Mouse (Mus musculus) hindbrain, embryonic 16.5 days (tissue): ENCODE data around the gene Faf2. TPM values are rescaled to one million over a fixed set of nuclear protein-coding genes. Genes with fewer than 3 reads are reported as not detected.

Experiments used
- ATAC-seq: fragments of 200-750 bp; cut with Nextera tagmentation; 2 replicates; pipeline ENCODE4 v1.8.0; 2017; ENCODE audit warnings: moderate TSS enrichment, moderate library complexity
- H3K27ac ChIP-seq: fragments of 300-500 bp; sonication (generic); 2 replicates; pipeline ENCODE4 v1.5.1; 2014; ENCODE audit warnings: low read depth, mild to moderate bottlenecking, control low read depth, low read length, moderate library complexity
- H3K27me3 ChIP-seq: fragments of 300-500 bp; sonication (generic); replicated peaks from 2 replicates; pipeline ENCODE4 v1.6.1; 2014; ENCODE audit warnings: low read length; ENCODE audit not compliant: control insufficient read depth, insufficient read depth
- H3K36me3 ChIP-seq: fragments of 300-500 bp; sonication (generic); 2 replicates; pipeline ENCODE4 v1.6.1; 2014; ENCODE audit warnings: mild to moderate bottlenecking, low read length, moderate library complexity, mixed read lengths; ENCODE audit not compliant: control insufficient read depth, insufficient read depth
- H3K4me1 ChIP-seq: fragments of 300-500 bp; sonication (generic); 2 replicates; pipeline ENCODE4 v1.6.1; 2014; ENCODE audit warnings: low read depth, low read length; ENCODE audit not compliant: control insufficient read depth, insufficient read depth
- H3K4me2 ChIP-seq: fragments of 300-500 bp; sonication (generic); 2 replicates; pipeline ENCODE4 v1.6.1; 2014; ENCODE audit warnings: mild to moderate bottlenecking, low read length, control low read depth, moderate library complexity
- H3K4me3 ChIP-seq: fragments of 300-500 bp; sonication (generic); 2 replicates; pipeline ENCODE4 v1.5.1; 2014; ENCODE audit warnings: mild to moderate bottlenecking, low read length, control low read depth, moderate library complexity
- H3K9ac ChIP-seq: fragments of 300-500 bp; sonication (generic); 2 replicates; pipeline ENCODE4 v1.6.1; 2014; ENCODE audit warnings: low read depth, mild to moderate bottlenecking, control low read depth, low read length, moderate library complexity
- H3K9me3 ChIP-seq: fragments of 300-500 bp; sonication (generic); 2 replicates; pipeline ENCODE4 v1.6.1; 2014; ENCODE audit warnings: mild to moderate bottlenecking, low read length, moderate library complexity; ENCODE audit not compliant: control insufficient read depth
- WGBS: fragments of 180-500 bp; shearing (Covaris S2); extraction: QIAGEN DNeasy Blood & Tissue Kit; methylation state at CpG from one replicate; pipeline ENCODE4 v1.1.7; 2014; 5-methylcytosine and 5-hydroxymethylcytosine counted together
- polyA plus RNA-seq: library from polyadenylated mRNA; unstranded; fragments of >200 nt; fragmentation: Nextera tagmentation; extraction: Ambion mirVana; gene quantifications from 2 replicates; pipeline ENCODE4 v1.2.1, GENCODE M21; 2015

Faf2 gene
- polyA plus RNA-seq, 1 experiment from 2014 or later: 61.9 TPM

GRCm38 (mm10) chr13:54585831-54586230 lies 35.8 kb upstream of the Faf2 start:
- peaks cover 9% of the 10 kb centered on the region for H3K4me1 ChIP-seq
- 93% methylated on average over 11 of the region's 11 CpGs for WGBS
- no peak overlapping the region for H3K9ac ChIP-seq
- no peaks in the 10 kb centered on the region for H3K9me3 ChIP-seq
- no peak for ATAC-seq
- H3K27me3 ChIP-seq: no peaks in the 10 kb centered on the region
- H3K36me3 ChIP-seq: peaks cover 15% of the 10 kb centered on the region
- no peak overlapping the region for H3K4me2 ChIP-seq
- no peak overlapping the region for H3K4me3 ChIP-seq
- no peak overlapping the region for H3K27ac ChIP-seq

GRCm38 (mm10) chr13:54589414-54589995 lies 32.1 kb upstream of the Faf2 start:
- Histone ChIP-seq H3K27ac (peak overlapping the region; percentile 60), H3K9me3 (no peaks in the 10 kb centered on the region), H3K9ac (peak overlapping the region; percentile 72), H3K27me3 (no peaks in the 10 kb centered on the region), H3K4me1 (peaks cover 21% of the 10 kb centered on the region), H3K4me3 (peak overlapping the region; percentile 92), H3K36me3 (peaks cover 3% of the 10 kb centered on the region), H3K4me2 (peak overlapping the region; percentile 62)
- peak; percentile 7; the same call in 1 of the 2 replicates for ATAC-seq
- WGBS: 2% methylated on average over 24 of the region's 24 CpGs

- peak within 1 kb of the TSS; percentile 94 for H3K27ac ChIP-seq
- H3K9ac ChIP-seq: peak within 1 kb of the TSS; percentile 89
- no peaks in the 10 kb centered on the region for H3K9me3 ChIP-seq
- peaks cover 2% of the 10 kb centered on the region for H3K36me3 ChIP-seq
- peak; percentile 97 for ATAC-seq
- peak within 1 kb of the TSS; percentile 76 for H3K4me2 ChIP-seq
- H3K27me3 ChIP-seq: no peaks in the 10 kb centered on the region
- peaks cover 21% of the 10 kb centered on the region for H3K4me1 ChIP-seq
- peak within 1 kb of the TSS; percentile 92 for H3K4me3 ChIP-seq
- WGBS: under 1% methylated on average over 49 of the region's 51 CpGs
These were observed 31.3 kb upstream of the Faf2 start, which contains the start of the genes Nop16 and Higd2a for GRCm38 (mm10) chr13:54589996-54590951. Gene Nop16, minus strand, starts transcription at chr13:54590090. Gene Higd2a, plus strand, starts transcription at chr13:54590207.

- Histone ChIP-seq H3K27me3 (no peaks in the 10 kb centered on the region), H3K4me1 (peaks cover 25% of the 10 kb centered on the region), H3K9me3 (no peaks in the 10 kb centered on the region), H3K4me2 (peak overlapping the region; percentile 76), H3K9ac (no peak overlapping the region), H3K36me3 (peaks cover 2% of the 10 kb centered on the region; the same call in 1 of the 2 replicates), H3K27ac (no peak overlapping the region), H3K4me3 (peak overlapping the region; percentile 92; the same call in 1 of the 2 replicates)
- WGBS: 94% methylated on average over 8 of the region's 8 CpGs
- no peak for ATAC-seq
These were observed 29.7 kb upstream of the Faf2 start for GRCm38 (mm10) chr13:54591776-54592356.

GRCm38 (mm10) chr13:54593617-54594016 lies 28.0 kb upstream of the Faf2 start:
- Histone ChIP-seq H3K4me2 (no peak overlapping the region), H3K27me3 (no peaks in the 10 kb centered on the region), H3K4me3 (no peak overlapping the region), H3K4me1 (peaks cover 25% of the 10 kb centered on the region), H3K27ac (no peak overlapping the region), H3K36me3 (peaks cover 13% of the 10 kb centered on the region), H3K9ac (no peak overlapping the region), H3K9me3 (no peaks in the 10 kb centered on the region)
- ATAC-seq: no peak
- WGBS: 82% methylated on average over 11 of the region's 11 CpGs

GRCm38 (mm10) chr13:54596107-54596690 lies 25.4 kb upstream of the Faf2 start:
- Histone ChIP-seq H3K4me2 (no peak overlapping the region), H3K27ac (0 out of 2 replicates have a peak overlapping the region, but pooled peaks have one; percentile 12), H3K4me3 (no peak overlapping the region), H3K36me3 (peaks cover 15% of the 10 kb centered on the region), H3K9ac (peak overlapping the region; percentile 22; the same call in 1 of the 2 replicates), H3K9me3 (no peaks in the 10 kb centered on the region), H3K27me3 (no peaks in the 10 kb centered on the region), H3K4me1 (peaks cover 14% of the 10 kb centered on the region)
- 85% methylated on average over 8 of the region's 8 CpGs for WGBS
- ATAC-seq: no peak

GRCm38 (mm10) chr13:54596870-54597269 lies 24.7 kb upstream of the Faf2 start:
- H3K9ac ChIP-seq: no peak overlapping the region
- peaks cover 15% of the 10 kb centered on the region for H3K36me3 ChIP-seq
- H3K27ac ChIP-seq: no peak overlapping the region
- H3K9me3 ChIP-seq: no peaks in the 10 kb centered on the region
- peaks cover 8% of the 10 kb centered on the region; the same call in 1 of the 2 replicates for H3K4me1 ChIP-seq
- 60% methylated on average over 5 of the region's 5 CpGs for WGBS
- no peak overlapping the region for H3K4me3 ChIP-seq
- no peaks in the 10 kb centered on the region for H3K27me3 ChIP-seq
- H3K4me2 ChIP-seq: no peak overlapping the region
- ATAC-seq: 0 out of 2 replicates have a peak, but pooled peaks have one; percentile 13

- Histone ChIP-seq H3K9me3 (no peaks in the 10 kb centered on the region), H3K27ac (no peak overlapping the region), H3K36me3 (peaks cover 13% of the 10 kb centered on the region), H3K27me3 (no peaks in the 10 kb centered on the region), H3K9ac (no peak overlapping the region), H3K4me3 (no peak overlapping the region), H3K4me2 (no peak overlapping the region), H3K4me1 (0 out of 2 replicates have a peak, but pooled peaks cover 4% of the 10 kb centered on the region)
- 91% methylated on average over 12 of the region's 12 CpGs for WGBS
- ATAC-seq: no peak
These were observed 22.9 kb upstream of the Faf2 start for GRCm38 (mm10) chr13:54598622-54599143.
